Mouse (Mus musculus): Measurements from ENCODE around the gene Prph.
"Not testable (repeated sequence)": the region's sequence is repeated elsewhere in the genome, so short reads cannot be mapped to it uniquely, and the experiment has no call there.

The Prph gene

GRCm38 (mm10) chr15:99074600-99075333 lies 19.8 kb downstream of the Prph start:
- peak; percentile 93 to 95 for DNase-seq (ENCODE audit: low spot score in 2 of 2)

- not testable (repeated sequence) for DNase-seq (ENCODE audit: low spot score in 2 of 2)
Measured at GRCm38 (mm10) chr15:99076011-99076410, 21.0 kb downstream of the Prph start.

DNA sequence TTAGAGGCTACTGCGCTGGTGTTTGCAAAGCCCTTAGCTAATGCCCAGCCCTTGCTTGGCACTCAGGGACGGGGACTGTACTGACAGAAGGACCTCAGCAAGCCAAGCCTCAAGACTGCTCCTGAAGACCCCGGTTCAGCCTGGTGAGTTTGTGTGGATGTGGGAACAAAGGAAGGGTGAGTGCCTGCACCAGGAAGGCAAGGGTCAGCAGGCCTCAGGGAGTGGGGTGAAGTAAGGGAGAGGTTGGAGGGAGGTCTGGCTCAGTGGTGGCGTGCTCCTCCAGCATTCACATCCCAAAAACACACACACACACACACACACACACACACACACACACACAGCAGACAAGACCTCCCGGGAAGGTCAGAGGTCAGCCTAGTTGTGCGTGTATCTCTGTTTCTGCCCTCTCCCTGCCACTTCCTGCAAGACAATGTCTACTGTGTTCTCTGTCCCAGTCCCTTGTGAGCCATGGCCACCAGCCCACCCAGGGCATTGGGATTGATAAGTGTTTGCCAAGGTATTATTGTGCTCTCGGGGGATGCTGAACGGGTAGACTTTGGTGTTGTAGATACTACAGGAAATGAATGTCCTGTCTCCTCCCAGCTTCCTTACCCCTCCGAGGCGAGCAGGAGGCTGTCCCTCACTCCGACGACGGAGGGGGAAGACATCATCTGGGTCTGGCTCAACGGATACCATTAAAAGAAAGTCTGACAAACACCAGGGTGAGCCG lies 23.4 kb downstream of the Prph start:
- DNase-seq (ENCODE audit: low spot score in 2 of 2): no peak

DNA sequence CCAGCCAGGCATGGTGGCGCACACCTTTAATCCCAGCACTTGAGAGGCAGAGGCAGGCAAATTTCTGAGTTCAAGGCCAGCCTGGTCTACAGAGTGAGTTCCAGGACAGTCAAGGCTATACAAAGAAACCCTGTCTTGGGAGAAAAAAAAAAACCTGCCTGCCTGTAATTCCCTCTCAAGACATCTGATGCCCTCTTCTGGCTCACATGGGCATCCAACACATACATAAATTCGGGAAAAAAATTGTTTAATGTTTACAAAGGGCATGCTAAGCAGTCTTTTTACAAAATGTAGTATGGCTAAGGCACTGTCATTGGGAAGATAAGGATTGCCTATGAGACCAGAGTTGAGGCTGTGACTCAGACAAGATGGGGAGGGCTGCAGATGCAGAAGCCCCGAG lies 24.8 kb downstream of the Prph start:
- no peak for DNase-seq (ENCODE audit: low spot score in 2 of 2)

GRCm38 (mm10) chr15:99082322-99082721 lies 27.3 kb downstream of the Prph start:
- no peak for DNase-seq (ENCODE audit: low spot score in 2 of 2)

- no peak for DNase-seq (ENCODE audit: low spot score in 2 of 2)
Measured at GRCm38 (mm10) chr15:99082840-99083239, 27.9 kb downstream of the Prph start.

- DNase-seq (ENCODE audit: low spot score in 2 of 2): peak in 1 of 2 experiments; percentile 33
Measured at GRCm38 (mm10) chr15:99083258-99083657, 28.3 kb downstream of the Prph start.

GRCm38 (mm10) chr15:99083867-99084557 lies 29.0 kb downstream of the Prph start:
- DNase-seq (ENCODE audit: low spot score in 2 of 2): no peak

DNA sequence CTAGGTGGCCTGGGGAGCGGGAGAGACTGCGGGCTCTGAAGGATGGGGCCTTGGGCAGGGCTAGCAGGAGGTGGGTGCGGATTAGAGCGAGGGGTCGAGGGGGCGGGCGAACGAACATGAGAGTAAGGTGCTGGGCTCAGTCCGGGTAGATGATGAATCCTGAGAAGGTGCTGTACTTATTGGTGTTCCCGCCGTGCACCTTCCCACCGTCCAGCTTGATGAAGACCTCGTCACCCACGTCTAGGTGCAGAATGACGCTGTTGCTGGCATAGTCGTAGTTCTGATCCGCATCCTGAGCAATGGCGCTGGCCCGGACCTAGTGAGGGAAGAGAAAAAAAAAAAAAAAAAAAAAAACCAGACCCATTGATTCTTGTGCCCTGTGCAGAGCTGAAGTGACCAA lies 29.6 kb downstream of the Prph start:
- DNase-seq (ENCODE audit: low spot score in 2 of 2): no peak

- DNase-seq (ENCODE audit: low spot score in 2 of 2): no peak
Measured at GRCm38 (mm10) chr15:99085997-99086396, 31.0 kb downstream of the Prph start.

DNA sequence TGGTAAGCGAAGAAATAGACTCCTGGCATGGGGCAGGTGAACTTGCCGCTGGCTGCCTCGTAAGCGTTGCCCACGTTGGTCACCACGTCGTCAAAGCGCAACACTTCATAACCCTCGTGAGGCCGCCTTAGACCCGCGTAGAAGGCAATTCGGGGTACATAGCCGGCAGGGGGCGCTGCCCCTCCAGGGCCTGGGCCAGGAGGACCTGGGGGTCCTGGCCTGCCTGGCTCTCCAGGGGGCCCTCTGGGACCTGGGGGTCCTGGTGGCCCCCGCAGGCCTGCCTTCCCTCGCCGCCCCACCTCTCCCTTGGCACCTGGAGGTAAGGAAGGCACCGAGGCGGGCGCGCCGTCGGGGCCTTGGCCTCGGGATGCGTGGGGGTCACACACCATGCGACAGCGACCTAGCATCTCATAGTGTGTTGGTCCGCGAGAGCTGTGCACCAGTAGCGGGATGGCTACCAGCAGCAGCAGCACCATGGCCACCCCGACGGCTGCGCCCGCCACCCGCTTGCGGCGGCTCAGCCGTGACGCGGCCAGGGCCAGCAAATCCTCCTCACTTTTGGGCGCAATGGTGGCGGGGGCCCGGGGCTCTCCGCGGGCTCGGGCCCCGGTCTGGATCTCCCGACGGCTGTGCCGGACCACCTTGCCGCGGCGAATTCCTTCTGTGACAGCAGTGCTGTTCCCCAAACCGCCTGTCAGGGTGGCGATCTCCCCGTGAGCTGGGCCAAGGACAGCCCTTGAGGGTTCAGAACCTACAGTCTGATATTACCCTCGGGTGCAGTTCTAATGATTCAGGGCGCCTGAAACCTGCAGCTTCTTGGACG lies 32.5 kb downstream of the Prph start, which contains the start of gene C1ql4:
Gene C1ql4 (minus strand): TSS at position 565 of the 823 bp plus-strand sequence.
- DNase-seq (ENCODE audit: low spot score in 2 of 2): no peak

- DNase-seq (ENCODE audit: low spot score in 2 of 2): peak; percentile 44 to 53
Measured at GRCm38 (mm10) chr15:99088292-99088691, 33.3 kb downstream of the Prph start.

GRCm38 (mm10) chr15:99089069-99089468 lies 34.1 kb downstream of the Prph start:
- DNase-seq (ENCODE audit: low spot score in 2 of 2): no peak

DNA sequence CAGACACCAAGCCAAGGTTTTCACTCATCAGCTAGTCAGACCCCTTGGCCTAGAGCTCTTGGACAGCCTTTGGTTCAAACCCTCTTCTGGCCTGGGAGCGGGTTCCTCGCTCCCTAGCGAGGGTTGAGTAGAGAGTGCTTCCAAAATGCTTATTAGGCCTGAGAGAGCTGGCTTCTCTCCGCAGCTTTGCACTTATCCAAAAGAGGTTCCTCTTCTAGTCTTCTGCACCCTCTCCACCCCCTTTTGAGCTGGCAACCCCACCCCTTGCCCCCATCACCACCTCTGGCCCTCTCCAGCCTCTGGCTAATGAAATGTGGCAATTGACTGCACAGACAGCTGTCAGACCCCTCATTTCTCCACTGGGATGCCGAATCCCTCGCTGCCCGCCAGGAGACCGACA lies 37.9 kb downstream of the Prph start, which contains the start of gene Dnajc22:
Gene Dnajc22 (plus strand): TSS at position 301 of the 400 bp plus-strand sequence.
- no peak for DNase-seq (ENCODE audit: low spot score in 2 of 2)

DNA sequence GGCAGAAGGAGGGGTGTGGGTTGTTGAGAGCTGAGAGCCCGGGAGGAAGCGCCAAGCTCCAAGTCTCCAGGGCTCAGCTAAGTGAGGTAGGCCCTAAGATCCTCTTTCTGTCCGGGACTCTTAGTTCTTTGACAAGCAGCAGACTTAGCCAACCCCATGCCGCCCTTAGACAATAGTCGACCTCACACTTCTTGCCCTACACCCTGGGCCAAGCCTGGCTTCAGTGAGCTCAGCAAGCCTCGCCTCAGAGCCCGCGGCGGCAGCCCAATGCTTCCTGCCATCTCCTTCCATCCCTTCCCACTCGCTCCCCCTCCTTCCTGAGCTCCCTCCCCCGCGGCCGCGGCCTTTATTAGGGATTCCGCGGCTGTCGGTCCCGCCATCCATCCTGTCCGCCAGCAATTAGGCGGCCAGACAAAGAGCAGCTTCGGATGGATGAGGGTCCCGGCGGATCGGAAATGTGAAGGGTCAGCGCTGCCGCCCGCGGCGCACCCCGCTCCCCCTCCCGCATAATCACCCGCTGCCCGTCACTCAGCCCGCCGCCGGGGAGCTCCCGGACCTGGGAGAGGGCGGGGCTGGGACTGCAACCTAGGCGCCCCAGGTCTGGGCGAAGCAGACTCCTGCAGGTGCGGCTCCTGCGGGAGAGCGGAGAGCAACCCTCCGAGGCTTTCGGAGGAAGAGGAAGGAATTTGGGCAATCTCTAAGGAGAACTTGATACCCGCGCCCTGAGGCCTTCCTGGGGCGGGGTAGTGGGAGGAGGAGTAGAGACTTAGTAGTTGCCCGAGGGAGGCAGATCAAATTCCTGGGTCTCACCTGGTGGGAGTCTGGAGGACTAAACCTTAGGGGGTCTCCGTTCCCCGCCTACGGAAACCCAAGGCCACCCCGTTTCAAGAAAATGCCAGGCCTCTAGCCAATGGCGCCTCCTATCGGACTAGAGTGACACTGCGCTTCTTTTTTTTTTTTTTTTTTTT lies 38.6 kb downstream of the Prph start:
- no peak for DNase-seq (ENCODE audit: low spot score in 2 of 2)

GRCm38 (mm10) chr15:99094631-99095270 lies 39.8 kb downstream of the Prph start:
- DNase-seq (ENCODE audit: low spot score in 2 of 2): no peak

GRCm38 (mm10) chr15:99095356-99095755 lies 40.4 kb downstream of the Prph start:
- no peak for DNase-seq (ENCODE audit: low spot score in 2 of 2)

DNA sequence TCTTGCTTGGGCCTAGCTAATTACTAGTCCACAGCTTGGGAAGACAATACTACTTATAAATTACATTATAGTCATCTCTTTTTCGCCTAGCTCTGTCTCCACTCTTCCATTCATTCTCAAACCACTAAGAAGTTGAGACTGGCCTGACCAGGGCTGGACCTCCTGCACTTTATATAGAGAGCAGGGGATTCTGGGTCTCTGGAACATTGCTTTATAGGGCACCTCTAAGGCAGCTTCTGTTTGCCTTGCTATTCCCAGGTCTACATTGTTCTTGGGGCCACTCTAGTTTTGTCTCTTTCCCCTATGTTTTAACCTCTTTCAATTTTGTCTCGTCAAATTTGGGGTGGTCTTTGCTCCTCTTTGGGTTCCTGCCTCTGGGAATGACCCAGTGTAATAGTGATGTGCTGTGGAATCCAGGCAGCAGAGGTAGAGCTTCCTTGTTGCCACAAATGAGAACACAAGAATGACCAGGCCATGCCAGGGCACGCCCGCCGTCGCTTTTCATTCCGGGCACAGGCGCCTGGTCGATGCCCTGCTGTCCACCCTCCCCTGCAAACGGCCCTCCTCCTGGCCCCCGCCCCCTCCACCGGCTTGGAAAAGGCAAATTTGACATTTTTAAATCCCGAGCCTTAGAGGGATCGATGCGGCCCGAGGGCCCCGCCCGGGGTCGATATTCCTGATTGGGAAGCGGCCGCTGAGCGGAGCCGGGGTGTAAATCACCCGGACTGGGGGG lies 41.3 kb downstream of the Prph start:
- DNase-seq (ENCODE audit: low spot score in 2 of 2): no peak

DNA sequence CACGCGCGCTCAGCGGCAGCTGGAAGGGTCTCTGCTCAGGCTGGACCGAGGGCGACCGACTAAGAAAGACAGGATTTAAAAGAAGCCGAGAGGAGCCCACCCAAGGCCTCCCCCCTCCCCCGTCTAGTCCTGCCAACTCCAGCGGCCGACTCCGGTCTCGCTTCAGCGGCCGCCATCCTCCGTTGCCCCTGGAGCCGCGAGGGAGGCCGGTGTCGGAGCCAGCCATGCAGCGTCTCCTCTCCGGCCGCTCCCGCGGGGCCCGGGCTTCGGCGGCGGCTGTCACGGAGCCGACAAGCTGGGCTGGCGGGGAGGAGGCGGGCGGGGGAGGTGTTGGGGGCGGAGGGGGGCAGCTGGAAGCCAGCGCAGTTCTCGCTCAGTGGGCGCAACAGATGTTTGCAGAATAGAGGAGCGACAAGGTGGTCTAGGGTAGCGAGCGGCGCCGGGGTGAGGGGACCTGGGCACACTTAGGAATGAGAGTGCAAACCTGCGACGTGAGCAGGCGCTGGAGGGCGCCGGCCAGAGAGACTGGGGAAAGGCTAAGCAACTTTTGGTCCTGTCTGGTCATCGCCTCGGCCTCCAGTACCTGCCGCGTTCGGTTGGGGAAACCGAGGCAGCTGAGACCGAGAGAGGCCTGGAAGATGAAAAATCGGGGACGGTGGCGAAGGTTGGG lies 42.0 kb downstream of the Prph start:
- DNase-seq (ENCODE audit: low spot score in 2 of 2): no peak

Data from spleen, postnatal 36 days (tissue).